Mouse (Mus musculus): Measurements from ENCODE around the gene Slc16a4. TPM values are rescaled to one million over a fixed set of nuclear protein-coding genes. Genes with fewer than 3 reads are reported as not detected.

Slc16a4 gene
- polyA plus RNA-seq (2015; fragmentation: Nextera tagmentation; extraction: Ambion mirVana) = 2.7 and 3.5 TPM in 2 replicates

GRCm38 (mm10) chr3:107290764-107291381, at the start of gene Slc16a4:
Gene Slc16a4, plus strand, starts transcription at chr3:107291230.

GRCm38 (mm10) chr3:107278479-107279269, 12.4 kb upstream of the Slc16a4 start, which contains the start of gene Lamtor5:
Gene Lamtor5, plus strand, starts transcription at chr3:107278858.

DNA sequence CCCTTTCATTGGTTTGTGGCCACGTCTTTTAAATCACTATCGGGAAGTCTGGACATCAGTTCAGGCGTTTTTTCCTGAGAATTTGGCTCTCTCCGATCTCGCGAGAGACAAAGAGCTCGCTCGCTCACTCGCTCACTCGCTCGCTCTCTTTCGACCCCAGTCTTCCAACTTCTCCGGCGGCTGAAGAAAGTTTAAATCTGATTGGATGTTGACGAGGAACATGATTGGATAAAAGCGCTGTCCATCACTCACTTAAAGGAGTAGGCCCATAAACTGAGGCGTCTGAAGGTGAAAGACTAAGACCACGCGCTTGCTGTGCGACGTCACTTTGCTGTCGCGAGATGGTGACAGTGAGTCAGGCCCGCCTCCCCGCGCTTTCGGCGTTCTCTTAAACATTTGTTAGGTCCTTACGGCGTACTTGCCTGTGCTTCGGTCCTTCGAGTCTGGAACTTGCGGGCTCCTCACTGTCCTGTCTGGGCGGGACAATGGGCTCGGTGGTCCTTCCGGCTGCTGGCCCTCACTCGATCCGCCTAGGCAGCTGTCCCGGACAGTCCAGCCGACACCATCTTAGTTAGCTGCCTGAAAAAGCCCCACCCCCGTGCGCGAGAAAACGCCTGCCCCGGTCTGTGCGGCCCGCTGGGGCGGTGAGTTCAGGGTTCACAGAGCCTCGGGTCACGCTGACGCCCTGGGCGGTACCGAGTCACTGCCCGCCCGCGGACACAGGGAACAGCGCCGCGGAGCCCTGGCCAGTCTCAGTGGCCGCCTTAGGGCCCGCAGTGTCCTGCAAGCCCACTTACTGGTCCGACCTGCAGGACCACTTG, 42.6 kb downstream of the Slc16a4 start, which contains the start of gene Rbm15:
TSS of gene Rbm15 (minus strand) at position 293 of the 821 bp plus-strand sequence.

Other genes starting within 250 kb of the Slc16a4 start
- gene Kcna2, start 190.1 kb upstream of the Slc16a4 start, polyA plus RNA-seq (2015; fragmentation: Nextera tagmentation; extraction: Ambion mirVana) = 0.36 and 0.69 TPM in 2 replicates
- gene Kcna10, start 108.2 kb upstream of the Slc16a4 start, polyA plus RNA-seq (2015; fragmentation: Nextera tagmentation; extraction: Ambion mirVana) = not detected in 2 replicates
- gene Cym, start 69.5 kb upstream of the Slc16a4 start, polyA plus RNA-seq (2015; fragmentation: Nextera tagmentation; extraction: Ambion mirVana) = 5.7 and 151 TPM in 2 replicates
- not detected in 2 replicates for gene A630076J17Rik, start 60.6 kb upstream of the Slc16a4 start, polyA plus RNA-seq (2015; fragmentation: Nextera tagmentation; extraction: Ambion mirVana)
- gene Prok1, start 51.5 kb upstream of the Slc16a4 start, polyA plus RNA-seq (2015; fragmentation: Nextera tagmentation; extraction: Ambion mirVana) = 0.32 and 0.43 TPM in 2 replicates
- 323 and 440 TPM in 2 replicates for gene Lamtor5, start 12.4 kb upstream of the Slc16a4 start, polyA plus RNA-seq (2015; fragmentation: Nextera tagmentation; extraction: Ambion mirVana)
- gene Rbm15, start 42.4 kb downstream of the Slc16a4 start, polyA plus RNA-seq (2015; fragmentation: Nextera tagmentation; extraction: Ambion mirVana) = 5.6 and 8.5 TPM in 2 replicates
- gene Kcnc4, start 168.3 kb downstream of the Slc16a4 start, polyA plus RNA-seq (2015; fragmentation: Nextera tagmentation; extraction: Ambion mirVana) = 4.8 and 6.4 TPM in 2 replicates
- gene Slc6a17, start 226.8 kb downstream of the Slc16a4 start, polyA plus RNA-seq (2015; fragmentation: Nextera tagmentation; extraction: Ambion mirVana) = 0.66 and 2.7 TPM in 2 replicates

Data from adrenal gland, postnatal 0 days (tissue).